Comparison of ENCODE assay signal across 8 mouse cellular contexts in the genomic region with DNA sequence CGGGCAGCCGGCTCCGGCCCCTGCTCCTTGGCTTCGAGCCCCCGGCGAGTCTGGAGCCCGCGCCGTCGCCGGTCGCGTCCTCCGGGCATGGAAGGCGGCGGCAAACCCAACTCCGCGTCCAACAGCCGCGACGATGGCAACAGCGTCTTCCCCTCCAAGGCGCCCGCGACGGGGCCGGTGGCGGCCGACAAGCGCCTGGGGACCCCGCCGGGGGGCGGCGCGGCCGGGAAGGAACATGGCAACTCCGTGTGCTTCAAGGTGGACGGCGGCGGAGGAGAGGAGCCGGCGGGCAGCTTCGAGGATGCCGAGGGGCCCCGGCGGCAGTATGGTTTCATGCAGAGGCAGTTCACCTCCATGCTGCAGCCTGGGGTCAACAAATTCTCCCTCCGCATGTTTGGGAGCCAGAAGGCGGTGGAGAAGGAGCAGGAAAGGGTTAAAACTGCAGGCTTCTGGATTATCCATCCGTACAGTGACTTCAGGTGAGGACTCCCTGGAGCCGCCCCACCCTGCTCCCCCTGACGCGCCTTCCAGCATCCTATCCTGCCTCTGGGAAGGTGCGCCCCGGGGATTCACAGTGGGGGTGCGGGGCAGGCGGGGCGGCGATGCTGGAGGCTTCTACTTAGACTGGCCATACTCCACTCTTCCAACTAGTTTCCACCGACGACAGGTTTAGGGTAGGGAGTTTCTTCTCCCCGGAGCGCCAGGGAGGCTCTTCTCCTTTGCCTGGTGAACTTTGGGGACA. TPM values are rescaled to one million over a fixed set of nuclear protein-coding genes. Genes with fewer than 3 reads are reported as not detected.
DNase-seq lines count a peak whose midpoint lies in the region; ATAC-seq and TF ChIP-seq lines count a peak whose summit lies in the region.

No protein-coding gene starts in this region.

- peak overlapping the region; percentile 40; the same call in 1 of the 2 replicates for H3K9ac ChIP-seq in kidney, embryonic 14.5 days (ENCODE audit: low read depth, low read length)
- H3K9ac ChIP-seq in embryonic facial prominence, embryonic 14.5 days (ENCODE audit: low read depth, low read length), result peak overlapping the region; percentile 59
- H3K9ac ChIP-seq in hindbrain, postnatal 0 days (replicated peaks; ENCODE audit: low read length), result peak overlapping the region; percentile 80
- H3K9ac ChIP-seq in midbrain, embryonic 14.5 days (replicated peaks; ENCODE audit: low read length), result peak overlapping the region; percentile 63

- DNase-seq in kidney, adult 8-10 months, result no peak
- DNase-seq in embryonic facial prominence, embryonic 14.5 days (ENCODE audit: low spot score), result no peak
- DNase-seq in hindbrain, postnatal 0 days (ENCODE audit: low spot score), result peak; percentile 36
- DNase-seq in midbrain, embryonic 14.5 days, result no peak
- DNase-seq in thymus, postnatal 25 days, result peak; percentile 4
- DNase-seq in adrenal gland, postnatal 25 days, result no peak

- TF ChIP-seq CTCF in bone marrow macrophage, adult 2 months (IDR thresholded peaks at IDR 0.05; ENCODE audit: low read depth, low read length), result no peak
- no peak for TF ChIP-seq CTCF in hindbrain, postnatal 0 days (IDR thresholded peaks at IDR 0.05; ENCODE audit: low read depth)

- no peaks in the 10 kb centered on the region for H3K9me3 ChIP-seq in kidney, embryonic 14.5 days (ENCODE audit: control insufficient read depth, low read length)
- H3K9me3 ChIP-seq in embryonic facial prominence, embryonic 14.5 days (ENCODE audit: control insufficient read depth, low read length), result no peaks in the 10 kb centered on the region
- no peaks in the 10 kb centered on the region for H3K9me3 ChIP-seq in hindbrain, postnatal 0 days (ENCODE audit: low read length)
- H3K9me3 ChIP-seq in midbrain, embryonic 14.5 days (ENCODE audit: control insufficient read depth, low read length), result no peaks in the 10 kb centered on the region

- H3K4me1 ChIP-seq in kidney, embryonic 14.5 days (ENCODE audit: control insufficient read depth, insufficient read depth, low read length), result peaks cover 6% of the 10 kb centered on the region; the same call in 1 of the 2 replicates
- H3K4me1 ChIP-seq in bone marrow macrophage, adult 2 months (ENCODE audit: control insufficient read depth, insufficient read depth, low read length), result no peaks in the 10 kb centered on the region; the same call in 1 of the 2 replicates
- no peaks in the 10 kb centered on the region for H3K4me1 ChIP-seq in embryonic facial prominence, embryonic 14.5 days (ENCODE audit: control insufficient read depth, insufficient read depth, low read length)
- H3K4me1 ChIP-seq in hindbrain, postnatal 0 days (ENCODE audit: insufficient read depth, low read length), result no peaks in the 10 kb centered on the region
- H3K4me1 ChIP-seq in midbrain, embryonic 14.5 days (ENCODE audit: control insufficient read depth, insufficient read depth, low read length), result peaks cover 4% of the 10 kb centered on the region; the same call in 1 of the 2 replicates

- ATAC-seq in kidney, embryonic 14.5 days (ENCODE audit: low FRiP score, low TSS enrichment), result peak; percentile 74
- peak; percentile 68 for ATAC-seq in embryonic facial prominence, embryonic 14.5 days (ENCODE audit: low read depth)
- peak; percentile 78 for ATAC-seq in hindbrain, postnatal 0 days
- ATAC-seq in midbrain, embryonic 14.5 days (ENCODE audit: low FRiP score, low TSS enrichment), result peak; percentile 38

- peaks cover 17% of the 10 kb centered on the region for H3K27me3 ChIP-seq in kidney, embryonic 14.5 days (ENCODE audit: control insufficient read depth, insufficient read depth, low read length)
- H3K27me3 ChIP-seq in embryonic facial prominence, embryonic 14.5 days (replicated peaks; ENCODE audit: control insufficient read depth, insufficient read depth, low read length), result peaks cover 30% of the 10 kb centered on the region
- no peaks in the 10 kb centered on the region for H3K27me3 ChIP-seq in hindbrain, postnatal 0 days (ENCODE audit: insufficient read depth, low read length)
- H3K27me3 ChIP-seq in midbrain, embryonic 14.5 days (ENCODE audit: control insufficient read depth, insufficient read depth, low read length), result peaks cover 11% of the 10 kb centered on the region; the same call in 1 of the 2 replicates

- H3K27ac ChIP-seq in kidney, embryonic 14.5 days (ENCODE audit: low read depth, low read length), result no peak overlapping the region
- H3K27ac ChIP-seq in bone marrow macrophage, adult 2 months (ENCODE audit: insufficient read depth, low read depth, low read length), result no peak overlapping the region
- H3K27ac ChIP-seq in embryonic facial prominence, embryonic 14.5 days (replicated peaks; ENCODE audit: low read depth, low read length), result no peak overlapping the region
- peak overlapping the region; percentile 69 for H3K27ac ChIP-seq in hindbrain, postnatal 0 days
- peak overlapping the region; percentile 20 for H3K27ac ChIP-seq in midbrain, embryonic 14.5 days (replicated peaks; ENCODE audit: low read depth, low read length)

- peak overlapping the region; percentile 58 for H3K4me3 ChIP-seq in kidney, embryonic 14.5 days (ENCODE audit: low read length)
- peak overlapping the region; percentile 44 for H3K4me3 ChIP-seq in bone marrow macrophage, adult 2 months (ENCODE audit: insufficient read depth, low read length)
- peak overlapping the region; percentile 59 for H3K4me3 ChIP-seq in embryonic facial prominence, embryonic 14.5 days (ENCODE audit: low read depth, low read length)
- H3K4me3 ChIP-seq in hindbrain, postnatal 0 days (ENCODE audit: low read length), result peak overlapping the region; percentile 80
- peak overlapping the region; percentile 70 for H3K4me3 ChIP-seq in midbrain, embryonic 14.5 days (replicated peaks; ENCODE audit: low read depth, low read length)

- 2% methylated on average over 35 of the region's 62 CpGs for WGBS in kidney, embryonic 14.5 days
- WGBS in embryonic facial prominence, embryonic 14.5 days, result under 1% methylated on average over 22 of the region's 62 CpGs
- WGBS in hindbrain, postnatal 0 days, result under 1% methylated on average over 61 of the region's 62 CpGs
- WGBS in midbrain, embryonic 14.5 days, result under 1% methylated on average over 59 of the region's 62 CpGs

- no peaks in the 10 kb centered on the region for H3K36me3 ChIP-seq in kidney, embryonic 14.5 days (ENCODE audit: control insufficient read depth, insufficient read depth, low read length)
- H3K36me3 ChIP-seq in embryonic facial prominence, embryonic 14.5 days (ENCODE audit: control insufficient read depth, insufficient read depth, low read length), result no peaks in the 10 kb centered on the region
- no peaks in the 10 kb centered on the region for H3K36me3 ChIP-seq in hindbrain, postnatal 0 days (ENCODE audit: insufficient read depth, low read length)
- H3K36me3 ChIP-seq in midbrain, embryonic 14.5 days (ENCODE audit: control insufficient read depth, insufficient read depth, low read length), result no peaks in the 10 kb centered on the region

- no peak for TF ChIP-seq POLR2A in bone marrow macrophage, adult 2 months (IDR thresholded peaks at IDR 0.05; ENCODE audit: borderline replicate concordance, low read depth, low read length)

- H3K4me2 ChIP-seq in kidney, embryonic 14.5 days (replicated peaks; ENCODE audit: low read depth, low read length), result peak overlapping the region; percentile 97
- H3K4me2 ChIP-seq in embryonic facial prominence, embryonic 14.5 days (ENCODE audit: low read depth, low read length), result peak overlapping the region; percentile 97
- peak overlapping the region; percentile 65 for H3K4me2 ChIP-seq in hindbrain, postnatal 0 days (ENCODE audit: low read depth, low read length)
- H3K4me2 ChIP-seq in midbrain, embryonic 14.5 days (ENCODE audit: low read length), result peak overlapping the region; percentile 85

RNA-seq across cellular contexts. Expression of gene Hcn1, which starts 0.7 kb away (rescaled TPM):
- 0.01 TPM in 1 of 2 replicates, not detected in the other for polyA plus RNA-seq in kidney, embryonic 14.5 days (2014; fragmentation: Nextera tagmentation; extraction: Ambion mirVana)
- polyA plus RNA-seq in bone marrow macrophage, adult 2 months (2012; ENCODE audit: insufficient read depth, insufficient read length, missing spikeins), result not detected in 2 replicates
- 0.26 and 0.28 TPM in 2 replicates for polyA plus RNA-seq in embryonic facial prominence, embryonic 14.5 days (2014; fragmentation: Nextera tagmentation; extraction: Ambion mirVana)
- total RNA-seq in hindbrain, postnatal 0 days (2014; rRNA removed), result 9.8 and 9.9 TPM in 2 replicates
- polyA plus RNA-seq in hindbrain, postnatal 0 days (2015; fragmentation: Nextera tagmentation; extraction: Ambion mirVana), result 2.6 and 2.7 TPM in 2 replicates
- 0.71 and 0.98 TPM in 2 replicates for polyA plus RNA-seq in midbrain, embryonic 14.5 days (2014; fragmentation: Nextera tagmentation; extraction: Ambion mirVana)
- 0.06 TPM in 1 of 2 replicates, not detected in the other for total RNA-seq in adrenal gland, postnatal 25 days (2021)

Comparison
In these comparisons a context has a peak if more than half of its experiments do, and no peak if none do; other contexts are left out.
1. H3K27ac ChIP-seq: peak in hindbrain, postnatal 0 days (single experiment) and midbrain, embryonic 14.5 days (single experiment); none in kidney, embryonic 14.5 days (single experiment), bone marrow macrophage, adult 2 months (single experiment) and embryonic facial prominence, embryonic 14.5 days (single experiment).
2. DNase-seq: peak in hindbrain, postnatal 0 days (single experiment) and thymus, postnatal 25 days (single experiment); none in kidney, adult 8-10 months (0 of 2), embryonic facial prominence, embryonic 14.5 days (single experiment), midbrain, embryonic 14.5 days (single experiment) and adrenal gland, postnatal 25 days (single experiment).
3. Peak in every context shown above with its lines, with median percentiles within 50 percentile points of each other: ATAC-seq, H3K4me2 ChIP-seq, H3K4me3 ChIP-seq and H3K9ac ChIP-seq.